Mouse (Mus musculus): ENCODE measurements around the gene Otogl.

Gene Otogl

GRCm38 (mm10) chr10:107829151-107829550, 82.8 kb downstream of the Otogl start:
- in situ Hi-C loops (cut with MboI, MseI): no loop called here

DNA sequence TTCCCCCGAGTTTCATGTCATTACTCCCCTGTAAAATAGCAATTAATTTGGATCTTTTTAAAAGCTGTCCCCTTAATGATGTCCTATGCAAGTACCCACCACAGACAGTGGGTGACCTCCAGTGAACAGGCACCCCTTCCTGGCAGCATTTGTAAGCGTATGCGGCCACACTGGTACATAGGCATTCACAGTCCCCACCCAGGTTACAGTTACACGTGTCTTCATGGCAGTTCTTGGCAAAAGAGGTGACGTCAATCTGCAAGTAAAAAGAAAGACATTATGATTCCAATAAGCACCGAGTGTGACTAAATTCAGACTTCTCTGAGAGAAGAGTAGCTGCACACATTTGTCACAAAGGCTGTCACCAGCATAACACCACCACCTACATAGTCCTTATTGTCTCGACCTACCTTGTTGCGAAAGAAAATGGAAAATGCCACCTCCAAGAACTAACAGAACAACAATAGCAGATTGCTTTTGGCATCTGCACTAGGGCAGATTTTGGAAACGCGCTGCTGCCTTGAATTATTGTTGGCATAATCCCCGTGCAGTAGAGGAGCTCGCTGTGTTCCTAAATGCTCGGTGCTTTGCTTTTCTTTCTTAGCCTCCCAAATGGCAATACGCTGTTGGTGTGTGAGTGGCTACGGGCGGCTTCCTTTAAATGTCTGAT, 98.0 kb downstream of the Otogl start:
- in situ Hi-C loops (cut with MboI, MseI): no loop called here

DNA sequence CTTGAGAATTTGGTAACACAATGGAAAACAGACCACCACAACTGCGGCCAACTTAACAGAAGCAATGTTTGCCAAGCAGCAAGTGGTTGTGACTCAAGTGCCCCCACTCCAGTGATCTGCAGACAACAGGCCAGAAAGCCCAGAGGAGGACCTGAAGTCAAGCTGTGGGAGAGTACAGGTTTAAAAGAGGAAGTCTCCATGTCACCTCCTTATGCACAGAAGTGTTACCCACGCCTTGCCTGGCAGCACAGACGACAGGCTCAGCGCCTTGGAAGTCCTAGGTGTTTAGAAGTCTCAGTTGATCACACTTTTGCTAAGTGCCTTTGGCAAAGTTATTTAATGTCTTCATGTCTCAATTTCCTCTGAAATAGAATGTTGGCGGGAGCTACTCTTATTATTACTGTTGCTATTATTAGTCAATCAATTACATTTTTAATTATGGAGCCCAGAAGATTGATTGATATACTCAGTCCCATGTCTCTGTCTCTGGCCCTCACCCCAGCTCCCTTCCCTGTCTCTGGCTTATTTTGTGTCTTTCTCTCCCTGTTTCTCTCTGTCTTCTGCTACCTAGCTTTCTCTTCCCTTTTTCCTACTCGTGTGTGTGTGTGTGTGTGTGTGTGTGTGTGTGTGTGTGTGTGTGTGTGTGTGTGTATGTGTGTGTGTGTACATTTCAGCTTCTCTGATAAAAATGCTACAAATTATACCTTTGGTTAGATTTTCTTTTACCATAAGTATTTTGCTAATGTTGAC, 101.1 kb downstream of the Otogl start:
- in situ Hi-C loops (cut with MboI, MseI): no loop called here

DNA sequence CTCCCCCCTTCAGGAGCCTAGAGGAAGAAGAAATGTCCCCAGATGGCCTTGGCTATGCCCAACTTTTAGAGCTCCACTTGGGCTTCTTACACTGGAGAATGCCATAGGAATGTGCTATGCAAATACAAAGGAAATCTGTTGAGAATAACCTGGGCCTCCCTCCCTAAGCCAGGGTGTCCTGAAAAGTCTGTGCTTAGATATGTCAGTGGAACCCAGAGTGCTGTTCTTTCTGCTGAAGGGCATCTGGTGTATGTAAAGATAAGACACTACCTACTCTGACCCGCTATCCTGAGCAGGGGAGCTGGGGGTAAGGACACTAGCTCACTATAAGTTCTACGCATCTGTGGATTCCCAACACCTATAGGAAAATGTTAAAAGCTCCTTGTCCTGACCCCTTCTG, 106.7 kb downstream of the Otogl start:
- in situ Hi-C loops (cut with MboI, MseI): loop anchor here in 1 of 2 experiments (10.0 kb wide), 1 partner anchor 640 kb away; no protein-coding TSS in a partner anchor

DNA sequence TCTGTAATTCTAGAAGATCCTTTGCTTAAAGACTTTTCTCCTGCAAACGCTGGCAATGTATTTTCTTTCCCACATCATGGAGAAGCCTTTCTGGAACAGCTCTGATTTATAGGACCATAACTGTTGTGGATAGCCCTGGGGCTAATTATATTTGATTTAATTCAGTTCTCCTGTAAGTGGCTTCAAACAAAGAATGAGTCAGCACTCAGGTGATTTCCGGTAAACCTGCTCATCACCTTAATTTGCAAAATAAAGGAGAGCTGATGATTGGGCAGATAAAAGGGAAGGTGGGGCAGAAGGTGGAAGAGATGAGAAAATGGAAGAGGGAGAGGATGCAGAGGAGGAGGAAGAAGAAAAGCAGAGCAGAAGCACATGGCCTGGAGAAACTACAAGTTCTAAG, 107.6 kb downstream of the Otogl start:
- in situ Hi-C loops (cut with MboI, MseI): loop anchor here in 1 of 2 experiments (5.0 to 10.0 kb wide), 2 partner anchors 123 to 641 kb away; no protein-coding TSS in a partner anchor

- in situ Hi-C loops (cut with MboI, MseI): loop anchor here in 1 of 2 experiments (5.0 to 10.0 kb wide), 2 partner anchors 127 to 645 kb away; no protein-coding TSS in a partner anchor
Observed at GRCm38 (mm10) chr10:107799671-107800353, 112.1 kb downstream of the Otogl start.

- in situ Hi-C loops (cut with MboI, MseI): no loop called here
Observed at GRCm38 (mm10) chr10:107794812-107795756, 116.8 kb downstream of the Otogl start.

DNA sequence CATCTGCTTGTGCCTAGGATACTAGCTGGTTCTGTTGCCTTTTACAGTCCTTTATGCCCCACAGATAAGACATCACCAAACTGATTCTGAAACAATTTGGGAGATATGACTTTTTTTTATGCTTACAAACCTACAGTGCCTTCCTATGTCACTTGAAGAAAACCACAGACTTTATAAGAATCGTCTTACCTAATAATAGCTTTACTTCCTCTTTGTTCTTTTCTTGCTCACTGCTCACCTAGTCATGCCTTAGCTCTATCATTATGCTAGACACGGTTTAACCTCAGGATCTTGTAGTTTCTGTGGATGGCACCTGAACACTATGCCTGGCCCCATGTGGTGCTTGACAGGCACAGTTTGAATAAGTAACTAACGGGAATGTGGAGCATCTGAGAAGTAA, 119.4 kb downstream of the Otogl start:
- in situ Hi-C loops (cut with MboI, MseI): no loop called here

- in situ Hi-C loops (cut with MboI, MseI): no loop called here
Observed at GRCm38 (mm10) chr10:107779548-107779947, 132.4 kb downstream of the Otogl start.

DNA sequence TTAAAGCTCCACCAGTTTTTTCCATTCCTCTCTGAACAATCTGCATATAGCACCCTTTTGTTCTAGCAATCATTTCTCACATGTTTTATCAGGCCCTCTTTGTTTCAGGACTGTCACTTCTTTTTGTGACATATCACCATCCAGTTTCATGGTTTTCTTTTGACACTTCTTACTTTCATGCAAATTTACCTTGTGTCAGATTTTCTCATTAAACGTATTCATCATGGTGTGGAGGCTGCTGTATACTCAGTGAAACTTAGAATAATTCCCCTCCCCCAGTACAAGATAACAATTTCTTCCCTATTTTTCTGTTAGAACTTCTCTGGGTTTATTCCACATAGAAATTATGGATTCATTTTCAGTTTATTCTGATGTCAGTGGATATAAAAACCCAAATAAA, 152.3 kb downstream of the Otogl start:
- in situ Hi-C loops (cut with MboI, MseI): no loop called here

GRCm38 (mm10) chr10:107753471-107753870, 158.5 kb downstream of the Otogl start:
- in situ Hi-C loops (cut with MboI, MseI): no loop called here

GRCm38 (mm10) chr10:107752351-107753143, 159.4 kb downstream of the Otogl start:
- in situ Hi-C loops (cut with MboI, MseI): no loop called here

DNA sequence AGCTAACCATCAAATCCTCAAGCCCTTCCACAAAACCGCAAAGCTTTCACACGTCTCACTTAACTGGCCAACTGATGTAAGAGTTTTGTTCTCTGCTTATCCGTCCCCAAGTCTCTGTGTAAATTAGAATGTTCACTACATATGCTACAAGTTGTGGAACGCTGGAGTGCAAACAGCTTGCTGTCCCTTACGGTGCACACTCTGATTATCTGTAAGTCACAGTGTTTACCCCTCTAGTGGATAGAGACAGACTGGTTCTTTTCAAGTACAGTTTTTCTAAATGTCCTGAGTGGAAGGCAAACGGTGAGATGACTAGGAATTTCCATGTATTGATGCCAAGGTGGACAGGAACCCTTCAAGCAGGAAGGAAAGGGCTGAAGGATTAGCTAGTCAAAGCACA, 160.0 kb downstream of the Otogl start:
- in situ Hi-C loops (cut with MboI, MseI): no loop called here

DNA sequence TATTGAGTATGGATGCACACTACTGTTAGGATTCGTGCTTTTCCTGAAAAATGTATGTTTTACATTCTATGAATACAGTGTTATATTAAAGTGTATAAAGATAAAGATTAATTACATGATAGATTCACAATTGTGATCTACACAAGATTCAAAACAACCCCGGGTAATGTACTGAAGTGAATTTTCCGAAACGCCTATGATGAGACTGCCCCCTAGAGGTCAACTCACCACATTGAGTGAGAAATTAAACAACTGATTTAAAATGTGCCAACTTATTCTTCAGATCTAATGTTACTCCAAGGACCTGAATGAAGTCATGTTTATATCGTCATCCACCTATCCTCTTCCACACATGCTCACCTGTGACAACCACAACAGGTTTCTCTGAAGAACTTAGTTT, 164.4 kb downstream of the Otogl start:
- in situ Hi-C loops (cut with MboI, MseI): loop anchor here in 1 of 2 experiments (5.0 kb wide), 1 partner anchor 305 kb away; no protein-coding TSS in a partner anchor

DNA sequence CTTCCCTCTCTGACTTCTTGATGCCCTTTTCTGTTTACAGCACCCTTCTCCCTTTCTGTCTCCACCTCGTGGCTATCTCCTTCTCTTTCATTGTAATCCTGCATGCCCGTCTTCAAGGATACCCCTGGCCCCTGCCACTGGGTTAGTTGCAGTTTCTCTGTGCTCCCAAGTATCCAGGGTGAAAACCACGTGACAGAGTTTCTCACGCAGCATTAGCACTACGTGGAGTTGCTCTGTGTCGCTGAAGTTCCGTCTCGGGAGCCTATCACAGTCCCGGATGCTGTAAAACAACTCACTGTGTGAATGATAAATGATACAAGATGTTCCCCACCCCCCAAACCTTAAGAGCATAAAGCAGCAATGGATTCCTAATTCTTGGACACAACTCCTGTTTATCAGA, 165.2 kb downstream of the Otogl start:
- in situ Hi-C loops (cut with MboI, MseI): loop anchor here in 1 of 2 experiments (5.0 kb wide), 1 partner anchor 304 kb away; no protein-coding TSS in a partner anchor

- in situ Hi-C loops (cut with MboI, MseI): no loop called here
Observed at GRCm38 (mm10) chr10:107739815-107740214, 172.1 kb downstream of the Otogl start.

- in situ Hi-C loops (cut with MboI, MseI): no loop called here
Observed at GRCm38 (mm10) chr10:107737743-107738142, 174.2 kb downstream of the Otogl start.

GRCm38 (mm10) chr10:107735448-107735847, 176.5 kb downstream of the Otogl start:
- in situ Hi-C loops (cut with MboI, MseI): no loop called here

DNA sequence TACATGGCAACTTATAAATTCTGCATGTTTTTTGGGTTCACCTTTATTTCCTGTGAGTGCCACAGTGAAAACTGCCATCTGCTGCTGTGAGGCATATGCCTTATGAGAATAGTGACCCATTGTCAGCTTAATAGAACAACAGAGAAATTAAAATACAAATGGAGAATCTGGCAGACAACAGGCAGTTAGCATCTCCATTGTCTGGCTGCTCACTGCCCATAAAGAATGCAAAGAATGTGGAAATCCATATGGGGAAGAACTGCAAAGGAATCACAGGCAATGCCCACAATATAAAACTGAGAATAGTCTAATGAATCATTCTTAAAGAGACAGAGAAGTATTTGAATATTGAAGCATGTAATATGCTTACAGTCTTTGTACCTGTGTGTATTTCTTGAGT, 177.6 kb downstream of the Otogl start:
- in situ Hi-C loops (cut with MboI, MseI): no loop called here

- in situ Hi-C loops (cut with MboI, MseI): loop anchor here in 1 of 2 experiments (5.0 kb wide), 1 partner anchor 1577 kb away; no protein-coding TSS in a partner anchor
Observed at GRCm38 (mm10) chr10:107725631-107726030, 186.3 kb downstream of the Otogl start.

Data from T-helper 17 cell (primary cell).